Mouse (Mus musculus) limb, embryonic 14.5 days (tissue): ENCODE measurements at regions not wholly inside any gene's neighbourhood (a gene's known extent, or its start where the extent isn't known, plus 50 kb on each side); places are given as distances from the start of the nearest gene placed in this dataset.

ENCODE experiments used
- ATAC-seq: fragments of 200-750 bp; cut with Nextera tagmentation; 2 replicates; pipeline ENCODE4 v1.8.0; 2017; ENCODE audit warnings: low read depth, moderate number of reproducible peaks, moderate TSS enrichment; ENCODE audit not compliant: low FRiP score
- DNase-seq: peaks from one replicate; pipeline ENCODE4 v3.0.0-alpha.2; 2015; ENCODE audit warnings: low spot score
- H3K27ac ChIP-seq: fragments of 300-500 bp; sonication (generic); replicated peaks from 2 replicates; pipeline ENCODE4 v1.5.1; 2014; ENCODE audit warnings: low read depth, mild to moderate bottlenecking, low read length, moderate library complexity, mixed read lengths
- H3K27me3 ChIP-seq: fragments of 300-500 bp; sonication (generic); 2 replicates; pipeline ENCODE4 v1.6.1; 2014; ENCODE audit warnings: low read length, mixed read lengths; ENCODE audit not compliant: control insufficient read depth, insufficient read depth
- H3K36me3 ChIP-seq: fragments of 300-500 bp; sonication (generic); 2 replicates; pipeline ENCODE4 v1.6.1; 2014; ENCODE audit warnings: mild to moderate bottlenecking, low read length, moderate library complexity, mixed read lengths; ENCODE audit not compliant: control insufficient read depth, insufficient read depth
- H3K4me1 ChIP-seq: fragments of 300-500 bp; sonication (generic); 2 replicates; pipeline ENCODE4 v1.6.1; 2014; ENCODE audit warnings: antibody characterized with exemption, low read length, mixed read lengths; ENCODE audit not compliant: control insufficient read depth, insufficient read depth
- H3K4me2 ChIP-seq: fragments of 300-500 bp; sonication (generic); replicated peaks from 2 replicates; pipeline ENCODE4 v1.6.1; 2014; ENCODE audit warnings: low read depth, mild to moderate bottlenecking, low read length, moderate library complexity; ENCODE audit not compliant: severe bottlenecking
- H3K4me3 ChIP-seq: fragments of 300-500 bp; sonication (generic); replicated peaks from 2 replicates; pipeline ENCODE4 v1.5.1; 2014; ENCODE audit warnings: low read length
- H3K9ac ChIP-seq: fragments of 300-500 bp; sonication (generic); 2 replicates; pipeline ENCODE4 v1.6.1; 2014; ENCODE audit warnings: mild to moderate bottlenecking, low read depth, low read length, moderate library complexity; ENCODE audit not compliant: severe bottlenecking
- H3K9me3 ChIP-seq: fragments of 300-500 bp; sonication (generic); 2 replicates; pipeline ENCODE4 v1.6.1; 2016; ENCODE audit warnings: low read length; ENCODE audit not compliant: control insufficient read depth
- POLR2A ChIP-seq: fragments of 200-500 bp; IDR thresholded peaks from 2 replicates; pipeline ENCODE4 v1.8.0; 2012; ENCODE audit warnings: inconsistent platforms, mild to moderate bottlenecking, moderate library complexity, borderline replicate concordance; ENCODE audit not compliant: insufficient read depth, insufficient read length; ENCODE audit errors: extremely low read depth
- WGBS: fragments of 180-500 bp; shearing (Covaris S2); extraction: QIAGEN DNeasy Blood & Tissue Kit; methylation state at CpG from one replicate; pipeline ENCODE4 v1.1.7; 2014; 5-methylcytosine and 5-hydroxymethylcytosine counted together

GRCm38 (mm10) chr1:153980886-153981285 lies 80.9 kb upstream of the Teddm2 start:
- Histone ChIP-seq H3K27me3 (no peaks in the 10 kb centered on the region), H3K9ac (no peak overlapping the region), H3K36me3 (no peaks in the 10 kb centered on the region), H3K4me2 (no peak overlapping the region), H3K4me3 (no peak overlapping the region), H3K27ac (no peak overlapping the region), H3K9me3 (no peaks in the 10 kb centered on the region), H3K4me1 (peaks cover 6% of the 10 kb centered on the region; the same call in 1 of the 2 replicates)
- 74% methylated on average over 5 of the region's 6 CpGs for WGBS
- DNase-seq = no peak
- no peak for TF ChIP-seq POLR2A
- ATAC-seq = no peak

- no peak overlapping the region for H3K27ac ChIP-seq
- no peak for DNase-seq
- no peak for TF ChIP-seq POLR2A
- no peaks in the 10 kb centered on the region for H3K36me3 ChIP-seq
- no peaks in the 10 kb centered on the region for H3K9me3 ChIP-seq
- no peak overlapping the region for H3K4me2 ChIP-seq
- 96% methylated on average over 5 of the region's 5 CpGs for WGBS
- H3K4me1 ChIP-seq = no peaks in the 10 kb centered on the region
- no peak for ATAC-seq
- H3K27me3 ChIP-seq = no peaks in the 10 kb centered on the region
- no peak overlapping the region for H3K9ac ChIP-seq
- H3K4me3 ChIP-seq = no peak overlapping the region
These were observed 85.6 kb upstream of the Teddm2 start for GRCm38 (mm10) chr1:153985595-153985994.

- ATAC-seq (no peak), DNase-seq (no peak)
- H3K36me3 ChIP-seq = no peaks in the 10 kb centered on the region
- no peaks in the 10 kb centered on the region for H3K4me1 ChIP-seq
- H3K4me3 ChIP-seq = no peak overlapping the region
- H3K27ac ChIP-seq = no peak overlapping the region
- H3K9me3 ChIP-seq = no peaks in the 10 kb centered on the region
- TF ChIP-seq POLR2A = no peak
- H3K27me3 ChIP-seq = no peaks in the 10 kb centered on the region
- H3K9ac ChIP-seq = no peak overlapping the region
- WGBS = 78% methylated on average over 6 of the region's 6 CpGs
- H3K4me2 ChIP-seq = no peak overlapping the region
These were observed 86.6 kb upstream of the Teddm2 start for GRCm38 (mm10) chr1:153986632-153987031.

- H3K4me3 ChIP-seq = no peak overlapping the region
- DNase-seq = no peak
- H3K4me2 ChIP-seq = no peak overlapping the region
- no peaks in the 10 kb centered on the region for H3K4me1 ChIP-seq
- no peak overlapping the region for H3K27ac ChIP-seq
- 67% methylated on average over 2 of the region's 2 CpGs for WGBS
- H3K27me3 ChIP-seq = no peaks in the 10 kb centered on the region
- H3K9ac ChIP-seq = no peak overlapping the region
- no peaks in the 10 kb centered on the region for H3K9me3 ChIP-seq
- TF ChIP-seq POLR2A = no peak
- no peak for ATAC-seq
- H3K36me3 ChIP-seq = no peaks in the 10 kb centered on the region
These were observed 88.3 kb upstream of the Teddm2 start for GRCm38 (mm10) chr1:153988297-153988696.

GRCm38 (mm10) chr1:153990651-153991435 lies 90.8 kb upstream of the Teddm2 start:
- Histone ChIP-seq H3K9ac (no peak overlapping the region), H3K9me3 (no peaks in the 10 kb centered on the region), H3K27ac (no peak overlapping the region), H3K4me2 (no peak overlapping the region), H3K36me3 (no peaks in the 10 kb centered on the region), H3K4me1 (no peaks in the 10 kb centered on the region), H3K27me3 (no peaks in the 10 kb centered on the region), H3K4me3 (no peak overlapping the region)
- no peak for TF ChIP-seq POLR2A
- DNase-seq (no peak), ATAC-seq (no peak)
- 89% methylated on average over 11 of the region's 11 CpGs for WGBS
